ENCODE assay signal across 20 mouse cellular contexts in the genomic region with DNA sequence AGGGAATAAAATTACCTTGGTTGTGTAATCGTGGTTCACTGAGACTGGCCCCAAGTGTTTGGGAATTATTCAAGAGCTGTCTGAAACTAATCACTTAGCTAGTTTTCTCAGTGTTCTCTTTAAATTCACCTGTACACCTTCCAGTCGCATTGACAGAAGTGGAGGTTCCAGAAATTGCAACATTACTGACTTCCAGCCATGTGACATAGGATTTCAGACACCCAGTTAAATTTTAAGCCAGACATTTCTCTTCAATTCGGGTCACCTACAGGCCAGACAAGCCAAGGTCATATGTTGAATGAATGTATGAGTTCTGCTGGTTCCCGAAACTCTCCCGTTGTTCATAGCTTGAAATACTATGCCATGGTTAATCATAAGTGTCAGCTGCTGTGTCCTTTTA.
DNase-seq lines count a peak whose midpoint lies in the region; ATAC-seq and TF ChIP-seq lines count a peak whose summit lies in the region.
"Had no signal": no experiment of that assay in that cellular context is flagged by ENCODE, and none has a peak within 500 bp of the region (broad histone marks: within the 10 kb centered on the region; RNA-seq: fewer than 3 reads in every experiment).

No protein-coding gene starts in this region.

- intact Hi-C loops in gastrocnemius, adult 2 months (cut with DNase I) = no loop called here

- TF ChIP-seq CTCF in gastrocnemius, adult 2 months (IDR thresholded peaks at IDR 0.05) = no peak
- TF ChIP-seq CTCF in stomach, postnatal 0 days (IDR thresholded peaks at IDR 0.05; ENCODE audit: low read depth) = no peak
- TF ChIP-seq CTCF in midbrain, postnatal 0 days (IDR thresholded peaks at IDR 0.05) = no peak

- no peak for DNase-seq in gastrocnemius, adult 2 months
- DNase-seq in gastrocnemius, postnatal 4 days (ENCODE audit: low spot score in 2 of 2) = no peak
- DNase-seq in lung, postnatal 14 days = no peak
- DNase-seq in kidney, postnatal 36 days = peak; percentile 34 to 86
- DNase-seq in stomach, postnatal 0 days (ENCODE audit: low spot score) = no peak
- no peak for DNase-seq in midbrain, postnatal 0 days (ENCODE audit: low spot score)
- DNase-seq: adrenal gland, postnatal 25 days; cerebellum, adult 9-10 months; embryo, embryonic 11 days; heart, postnatal 36 days; spleen, adult 18-20 months; thymus, postnatal 4 days had no signal

- no peaks in the 10 kb centered on the region for H3K9me3 ChIP-seq in lung, embryonic 16.5 days (ENCODE audit: control insufficient read depth, low read length)
- H3K9me3 ChIP-seq in stomach, postnatal 0 days (ENCODE audit: control insufficient read depth, low read length) = no peaks in the 10 kb centered on the region
- no peaks in the 10 kb centered on the region for H3K9me3 ChIP-seq in midbrain, postnatal 0 days (ENCODE audit: low read length)
- H3K9me3 ChIP-seq: limb, embryonic 13.5 days; midbrain, embryonic 12.5 days had no signal

- 45% methylated on average over 5 of the region's 5 CpGs for WGBS in lung, embryonic 16.5 days
- 40% methylated on average over 5 of the region's 5 CpGs for WGBS in stomach, postnatal 0 days
- 80% methylated on average over 5 of the region's 5 CpGs for WGBS in midbrain, postnatal 0 days

- no peaks in the 10 kb centered on the region for H3K27me3 ChIP-seq in lung, embryonic 16.5 days (ENCODE audit: control insufficient read depth, insufficient read depth, low read depth, low read length)
- no peaks in the 10 kb centered on the region for H3K27me3 ChIP-seq in stomach, postnatal 0 days (ENCODE audit: control insufficient read depth, insufficient read depth, low read length)
- no peaks in the 10 kb centered on the region for H3K27me3 ChIP-seq in midbrain, postnatal 0 days (ENCODE audit: insufficient read depth, low read length)
- H3K27me3 ChIP-seq: limb, embryonic 13.5 days; midbrain, embryonic 12.5 days had no signal

- no peaks in the 10 kb centered on the region for H3K36me3 ChIP-seq in lung, embryonic 16.5 days (ENCODE audit: control insufficient read depth, insufficient read depth, low read length)
- no peaks in the 10 kb centered on the region for H3K36me3 ChIP-seq in stomach, postnatal 0 days (ENCODE audit: control insufficient read depth, insufficient read depth, low read length)
- no peaks in the 10 kb centered on the region for H3K36me3 ChIP-seq in midbrain, postnatal 0 days (ENCODE audit: insufficient read depth, low read length)
- H3K36me3 ChIP-seq: limb, embryonic 13.5 days; midbrain, embryonic 12.5 days had no signal

- peak; percentile 31; the same call in 1 of the 2 replicates for ATAC-seq in lung, embryonic 16.5 days (ENCODE audit: low read depth)
- no peak for ATAC-seq in stomach, postnatal 0 days (ENCODE audit: low FRiP score, low TSS enrichment)
- ATAC-seq in megakaryocyte, adult 5-6 weeks (ENCODE audit: poor library complexity, severe bottlenecking) = no peak
- ATAC-seq in midbrain, postnatal 0 days (ENCODE audit: low FRiP score) = no peak
- ATAC-seq: forebrain, embryonic 16.5 days; hindbrain, postnatal 0 days had no signal

- no peak for TF ChIP-seq EP300 in stomach, postnatal 0 days (optimal IDR thresholded peaks at IDR 0.05)

- no peak overlapping the region for H3K9ac ChIP-seq in lung, embryonic 16.5 days (ENCODE audit: low read length)
- no peak overlapping the region for H3K9ac ChIP-seq in stomach, postnatal 0 days (ENCODE audit: low read length)
- no peak overlapping the region for H3K9ac ChIP-seq in midbrain, postnatal 0 days (replicated peaks; ENCODE audit: low read length, poor library complexity, severe bottlenecking)
- H3K9ac ChIP-seq: limb, embryonic 13.5 days; midbrain, embryonic 12.5 days had no signal

- peak overlapping the region; percentile 57 for H3K27ac ChIP-seq in gastrocnemius, adult 2 months
- peak overlapping the region; percentile 25; the same call in 1 of the 2 replicates for H3K27ac ChIP-seq in lung, embryonic 16.5 days (ENCODE audit: low read length)
- H3K27ac ChIP-seq in stomach, postnatal 0 days (replicated peaks) = peak overlapping the region; percentile 18; the same call in 1 of the 2 replicates
- no peak overlapping the region for H3K27ac ChIP-seq in midbrain, postnatal 0 days (ENCODE audit: low read depth, low read length)
- H3K27ac ChIP-seq: hindbrain, postnatal 0 days; layer of hippocampus, adult 2 months; limb, embryonic 13.5 days; midbrain, embryonic 12.5 days had no signal

- H3K4me1 ChIP-seq in lung, embryonic 16.5 days (replicated peaks; ENCODE audit: control insufficient read depth, insufficient read depth, low read length) = peaks cover 14% of the 10 kb centered on the region
- H3K4me1 ChIP-seq in stomach, postnatal 0 days (replicated peaks; ENCODE audit: control insufficient read depth, insufficient read depth) = 0 out of 2 replicates have a peak, but pooled peaks cover 6% of the 10 kb centered on the region
- no peaks in the 10 kb centered on the region for H3K4me1 ChIP-seq in midbrain, postnatal 0 days (ENCODE audit: insufficient read depth, low read length)
- H3K4me1 ChIP-seq: midbrain, embryonic 12.5 days had no signal

- no peak overlapping the region for H3K4me2 ChIP-seq in lung, embryonic 16.5 days (ENCODE audit: low read depth, low read length)
- H3K4me2 ChIP-seq in stomach, postnatal 0 days (replicated peaks; ENCODE audit: low read depth) = no peak overlapping the region
- no peak overlapping the region for H3K4me2 ChIP-seq in midbrain, postnatal 0 days (ENCODE audit: low read depth, low read length, poor library complexity, severe bottlenecking)
- H3K4me2 ChIP-seq: heart, embryonic 11.5 days; limb, embryonic 13.5 days; midbrain, embryonic 12.5 days had no signal

- H3K4me3 ChIP-seq in gastrocnemius, adult 2 months = no peak overlapping the region
- H3K4me3 ChIP-seq in lung, embryonic 16.5 days (ENCODE audit: low read length) = no peak overlapping the region
- no peak overlapping the region for H3K4me3 ChIP-seq in stomach, postnatal 0 days (ENCODE audit: low read depth, low read length)
- no peak overlapping the region for H3K4me3 ChIP-seq in midbrain, postnatal 0 days (ENCODE audit: low read depth, low read length)
- H3K4me3 ChIP-seq: layer of hippocampus, adult 2 months; limb, embryonic 13.5 days; midbrain, embryonic 12.5 days had no signal

Comparison
In these comparisons a context has a peak if more than half of its experiments do, and no peak if none do; other contexts are left out.
1. DNase-seq: peak in kidney, postnatal 36 days (2 of 2); none in gastrocnemius, adult 2 months (single experiment), gastrocnemius, postnatal 4 days (0 of 2), lung, postnatal 14 days (single experiment), stomach, postnatal 0 days (single experiment) and midbrain, postnatal 0 days (single experiment).